8 mouse cellular contexts compared by ENCODE assay signal in the genomic region with DNA sequence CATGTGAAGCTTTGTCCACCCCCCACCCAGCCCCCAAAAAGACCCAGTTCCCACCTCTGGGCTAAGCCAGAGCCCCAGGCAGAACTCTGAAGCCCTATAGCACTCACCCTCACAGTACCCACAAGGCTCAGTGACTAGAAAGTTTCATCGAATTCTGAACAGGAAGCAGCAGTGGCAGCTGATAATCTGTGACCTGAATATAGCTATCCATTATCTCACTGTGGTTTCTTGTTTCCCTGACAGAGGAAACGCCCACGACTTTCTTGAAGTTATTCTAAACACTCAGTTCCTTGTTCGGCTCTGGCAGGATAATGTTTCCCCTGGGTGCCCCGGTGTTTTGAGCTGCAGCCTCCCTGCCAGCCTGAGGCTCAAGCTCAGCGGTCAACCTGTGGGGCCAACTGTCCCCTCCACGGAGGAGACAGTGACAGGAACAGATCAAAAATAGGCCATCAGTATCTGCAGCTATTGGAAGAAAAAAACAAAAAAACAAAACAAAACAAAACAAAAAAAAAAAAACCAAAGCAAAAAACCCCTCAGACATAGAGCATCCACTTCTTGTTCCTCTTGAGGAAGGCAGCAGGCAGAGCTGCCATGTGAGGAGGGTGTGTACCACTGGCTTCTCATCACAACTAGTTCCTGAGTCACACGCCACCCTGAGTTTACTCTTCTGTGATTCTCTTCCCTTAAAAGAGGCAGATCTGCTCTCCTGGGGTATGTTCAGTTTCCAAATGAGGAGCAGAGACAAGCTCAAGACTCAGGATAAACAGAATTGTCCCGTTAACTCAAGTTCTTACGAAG. TPM values are rescaled to one million over a fixed set of nuclear protein-coding genes. Genes with fewer than 3 reads are reported as not detected.
DNase-seq lines count a peak whose midpoint lies in the region; ATAC-seq and TF ChIP-seq lines count a peak whose summit lies in the region.

No protein-coding gene starts in this region.

- TF ChIP-seq POLR2A in liver, adult 2 months (IDR thresholded peaks at IDR 0.05; ENCODE audit: extremely low read depth, insufficient read depth, low read length): no peak

- H3K4me2 ChIP-seq in heart, embryonic 11.5 days: peak overlapping the region; percentile 45
- no peak overlapping the region for H3K4me2 ChIP-seq in midbrain, embryonic 11.5 days

- H3K79me2 ChIP-seq in liver, adult 2 months (ENCODE audit: control insufficient read depth, insufficient read depth, low read length): no peaks in the 10 kb centered on the region

- no peaks in the 10 kb centered on the region for H3K27me3 ChIP-seq in heart, embryonic 11.5 days (ENCODE audit: control insufficient read depth, insufficient read depth, low read length)
- H3K27me3 ChIP-seq in liver, adult 2 months (ENCODE audit: control insufficient read depth, insufficient read depth, low read length): no peaks in the 10 kb centered on the region
- no peaks in the 10 kb centered on the region for H3K27me3 ChIP-seq in midbrain, embryonic 11.5 days (ENCODE audit: control insufficient read depth, insufficient read depth, low read length)

- 20% methylated on average over 10 of the region's 10 CpGs for WGBS in heart, embryonic 11.5 days (ENCODE audit: insufficient replicate concordance)
- WGBS in liver, adult 2 months: 59% methylated on average over 10 of the region's 10 CpGs
- WGBS in midbrain, embryonic 11.5 days: 47% methylated on average over 10 of the region's 10 CpGs

- TF ChIP-seq CTCF in liver, adult 2 months (IDR thresholded peaks at IDR 0.05; ENCODE audit: low read depth, low read length): no peak

- peak; percentile 68; the same call in 1 of the 2 replicates for ATAC-seq in heart, embryonic 11.5 days (replicated peaks; ENCODE audit: insufficient number of reproducible peaks, low FRiP score, low TSS enrichment)
- peak; percentile 75 for ATAC-seq in neutrophil, adult 5-6 weeks (ENCODE audit: extremely low read depth, insufficient number of reproducible peaks, low FRiP score, poor library complexity, severe bottlenecking)
- ATAC-seq in midbrain, embryonic 11.5 days (ENCODE audit: low FRiP score): no peak

- peak overlapping the region; percentile 70 for H3K27ac ChIP-seq in heart, embryonic 11.5 days (ENCODE audit: low read depth, low read length)
- H3K27ac ChIP-seq in liver, adult 2 months (replicated peaks; ENCODE audit: insufficient read depth, low read depth, low read length): peak overlapping the region; percentile 69
- H3K27ac ChIP-seq in midbrain, embryonic 11.5 days (ENCODE audit: low read depth, low read length): no peak overlapping the region

- H3K36me3 ChIP-seq in heart, embryonic 11.5 days (ENCODE audit: control insufficient read depth, insufficient read depth, low read length): no peaks in the 10 kb centered on the region
- no peaks in the 10 kb centered on the region for H3K36me3 ChIP-seq in liver, adult 2 months (ENCODE audit: control insufficient read depth, insufficient read depth, low read length)
- H3K36me3 ChIP-seq in midbrain, embryonic 11.5 days (ENCODE audit: control insufficient read depth, insufficient read depth, low read length): no peaks in the 10 kb centered on the region

- H3K4me1 ChIP-seq in heart, embryonic 11.5 days (ENCODE audit: control insufficient read depth, insufficient read depth, low read length): peaks cover 14% of the 10 kb centered on the region
- peaks cover 6% of the 10 kb centered on the region for H3K4me1 ChIP-seq in liver, adult 2 months (ENCODE audit: control insufficient read depth, insufficient read depth, low read length)
- H3K4me1 ChIP-seq in midbrain, embryonic 11.5 days (ENCODE audit: control insufficient read depth, insufficient read depth, low read length): no peaks in the 10 kb centered on the region

- peak overlapping the region; percentile 47; the same call in 1 of the 2 replicates for H3K9ac ChIP-seq in heart, embryonic 11.5 days (ENCODE audit: low read depth, low read length)
- H3K9ac ChIP-seq in liver, adult 2 months (ENCODE audit: low read depth, low read length): 0 out of 2 replicates have a peak overlapping the region, but pooled peaks have one; percentile 45
- H3K9ac ChIP-seq in midbrain, embryonic 11.5 days (ENCODE audit: low read length): no peak overlapping the region

- peak overlapping the region; percentile 4; the same call in 1 of the 2 replicates for H3K4me3 ChIP-seq in heart, embryonic 11.5 days (ENCODE audit: low read depth, low read length)
- peak overlapping the region; percentile 35 for H3K4me3 ChIP-seq in liver, adult 2 months (ENCODE audit: insufficient read depth, low read depth, low read length)
- no peak overlapping the region for H3K4me3 ChIP-seq in midbrain, embryonic 11.5 days (ENCODE audit: low read depth, low read length)

- DNase-seq in adrenal gland, postnatal 14 days: peak; percentile 49
- no peak for DNase-seq in adrenal gland, adult 18-20 months (ENCODE audit: low spot score in 2 of 2)
- DNase-seq in T-cell, adult 2 months (ENCODE audit: low spot score): peak; percentile 75
- peak; percentile 30 for DNase-seq in liver, adult 2 months (ENCODE audit: extremely low read depth, low read depth, low spot score)
- DNase-seq in frontal cortex, postnatal 36 days (ENCODE audit: low spot score in 2 of 2): no peak
- DNase-seq in midbrain, embryonic 11.5 days (ENCODE audit: low spot score, missing footprints): no peak

- H3K9me3 ChIP-seq in heart, embryonic 11.5 days (replicated peaks; ENCODE audit: control insufficient read depth, low read length): no peaks in the 10 kb centered on the region
- no peaks in the 10 kb centered on the region for H3K9me3 ChIP-seq in midbrain, embryonic 11.5 days (ENCODE audit: control insufficient read depth, low read length)

RNA-seq across cellular contexts. Expression of gene Vcl, which starts 43.9 kb away (rescaled TPM):
- total RNA-seq in adrenal gland, postnatal 14 days (2021): 93.6 and 93.9 TPM in 2 replicates
- total RNA-seq in adrenal gland, adult 18-20 months (2021): 100 to 1,000 TPM in 1 of 2 experiments, 10 to 100 TPM in 1; 83.0 to 123 TPM
- polyA plus RNA-seq in heart, embryonic 11.5 days (2014; fragmentation: Nextera tagmentation; extraction: Ambion mirVana): 78.8 and 101 TPM in 2 replicates
- 12.1 and 13.6 TPM in 2 replicates for total RNA-seq in liver, adult 2 months (2014; rRNA removed)
- 7.9 and 9.5 TPM in 2 replicates for polyA plus RNA-seq in liver, adult 2 months (2012; rRNA removed)
- 30.0 and 39.3 TPM in 2 replicates for total RNA-seq in neutrophil, adult 5-6 weeks (2017)
- 27.0 and 29.4 TPM in 2 replicates for polyA plus RNA-seq in midbrain, embryonic 11.5 days (2014; fragmentation: Nextera tagmentation; extraction: Ambion mirVana)

RNA-seq across cellular contexts. Expression of gene Plau, which starts 48.8 kb away (rescaled TPM):
- 26.3 and 60.1 TPM in 2 replicates for total RNA-seq in adrenal gland, postnatal 14 days (2021)
- 10 to 100 TPM; 20.9 to 29.8 TPM for total RNA-seq in adrenal gland, adult 18-20 months (2021)
- polyA plus RNA-seq in heart, embryonic 11.5 days (2014; fragmentation: Nextera tagmentation; extraction: Ambion mirVana): 0.37 and 0.66 TPM in 2 replicates
- total RNA-seq in liver, adult 2 months (2014; rRNA removed): 1.2 and 2.1 TPM in 2 replicates
- 0.19 and 0.57 TPM in 2 replicates for polyA plus RNA-seq in liver, adult 2 months (2012; rRNA removed)
- 0.12 and 0.81 TPM in 2 replicates for total RNA-seq in neutrophil, adult 5-6 weeks (2017)
- 0.22 and 0.40 TPM in 2 replicates for polyA plus RNA-seq in midbrain, embryonic 11.5 days (2014; fragmentation: Nextera tagmentation; extraction: Ambion mirVana)

Comparison
In these comparisons a context has a peak if more than half of its experiments do, and no peak if none do; other contexts are left out.
1. DNase-seq: peak in adrenal gland, postnatal 14 days (single experiment), T-cell, adult 2 months (single experiment) and liver, adult 2 months (single experiment); none in adrenal gland, adult 18-20 months (0 of 2), frontal cortex, postnatal 36 days (0 of 2) and midbrain, embryonic 11.5 days (single experiment).